Mouse (Mus musculus) midbrain, embryonic 15.5 days (tissue): Measurements from ENCODE around the gene Thbs2. TPM values are rescaled to one million over a fixed set of nuclear protein-coding genes. Genes with fewer than 3 reads are reported as not detected.

ENCODE experiments used
- ATAC-seq: fragments of 200-750 bp; cut with Nextera tagmentation; replicated peaks from 2 replicates; pipeline ENCODE4 v1.8.0; 2017; ENCODE audit warnings: moderate TSS enrichment
- H3K27ac ChIP-seq: fragments of 300-500 bp; sonication (generic); 2 replicates; pipeline ENCODE4 v1.5.1; 2015; ENCODE audit warnings: mild to moderate bottlenecking, inconsistent platforms
- H3K27me3 ChIP-seq: fragments of 300-500 bp; sonication (generic); replicated peaks from 2 replicates; pipeline ENCODE4 v1.6.1; 2015; ENCODE audit warnings: inconsistent platforms
- H3K36me3 ChIP-seq: fragments of 300-500 bp; sonication (generic); replicated peaks from 2 replicates; pipeline ENCODE4 v1.6.1; 2015; ENCODE audit warnings: inconsistent platforms
- H3K4me1 ChIP-seq: fragments of 300-500 bp; sonication (generic); 2 replicates; pipeline ENCODE4 v1.6.1; 2015; ENCODE audit warnings: inconsistent platforms
- H3K4me2 ChIP-seq: fragments of 300-500 bp; sonication (generic); 2 replicates; pipeline ENCODE4 v1.6.1; 2015; ENCODE audit warnings: inconsistent platforms, mild to moderate bottlenecking, moderate library complexity
- H3K4me3 ChIP-seq: fragments of 300-500 bp; sonication (generic); 2 replicates; pipeline ENCODE4 v1.5.1; 2015; ENCODE audit warnings: mild to moderate bottlenecking, inconsistent platforms
- H3K9ac ChIP-seq: fragments of 300-500 bp; sonication (generic); 2 replicates; pipeline ENCODE4 v1.6.1; 2015; ENCODE audit warnings: mild to moderate bottlenecking, inconsistent platforms
- H3K9me3 ChIP-seq: fragments of 300-500 bp; sonication (generic); 2 replicates; pipeline ENCODE4 v1.6.1; 2016; ENCODE audit warnings: inconsistent platforms
- WGBS: fragments of 180-500 bp; shearing (Covaris S2); methylation state at CpG from one replicate; pipeline ENCODE4 v1.1.7; 2015; ENCODE audit warnings: mixed read lengths; 5-methylcytosine and 5-hydroxymethylcytosine counted together
- polyA plus RNA-seq: library from polyadenylated mRNA; unstranded; fragments of >200 nt; fragmentation: Nextera tagmentation; extraction: Ambion mirVana; gene quantifications from 2 replicates; pipeline ENCODE4 v1.2.1, GENCODE M21; 2015

Thbs2 gene
- polyA plus RNA-seq, 1 experiment from 2014 or later: 2.6 TPM

DNA sequence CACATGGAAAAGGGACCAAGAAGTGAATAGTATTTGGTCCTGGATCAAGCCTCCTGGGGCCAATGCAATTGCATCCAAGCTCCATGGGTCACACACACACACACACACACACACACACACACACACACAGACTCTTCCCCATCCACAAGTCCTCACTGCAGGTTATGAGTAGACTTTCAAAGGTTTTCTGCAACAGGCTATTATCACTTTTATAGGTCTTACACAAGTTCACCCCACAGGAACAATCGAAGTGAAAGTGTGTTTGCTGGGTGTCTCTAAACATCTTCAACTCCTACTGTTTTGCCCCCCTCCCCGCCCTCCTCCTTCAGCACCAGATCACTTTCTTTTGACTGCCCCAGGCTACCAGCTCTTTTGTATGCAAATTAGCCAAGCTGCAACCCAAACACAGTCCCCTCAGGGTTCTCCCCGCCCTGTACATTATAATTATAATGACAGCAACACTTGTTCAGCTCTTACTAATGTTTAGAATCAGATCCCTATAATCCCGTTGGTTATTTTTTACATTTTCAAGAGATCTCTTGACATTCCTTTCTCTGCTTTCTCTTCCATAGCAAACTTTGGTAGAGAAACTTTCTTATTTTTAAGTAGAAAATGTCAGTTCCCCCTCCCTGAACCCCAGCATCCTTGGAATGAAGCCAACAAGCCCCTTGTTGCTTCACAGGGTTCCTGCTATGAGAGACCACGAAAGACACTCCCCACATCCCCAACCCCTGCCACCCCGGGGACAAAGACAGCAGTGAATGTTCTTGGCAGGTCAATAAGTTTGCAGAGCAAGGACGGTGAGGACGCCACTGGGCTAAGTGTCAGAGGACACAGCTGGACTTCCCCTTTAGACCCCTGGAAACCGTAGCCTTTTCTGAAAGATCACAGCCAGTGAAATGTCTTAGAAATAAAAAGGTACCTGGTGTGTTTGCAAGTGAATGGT, 714 bp downstream of the Thbs2 start:
- Histone ChIP-seq H3K36me3 (no peaks in the 10 kb centered on the region), H3K9me3 (no peaks in the 10 kb centered on the region), H3K27ac (no peak overlapping the region), H3K4me1 (peaks cover 13% of the 10 kb centered on the region), H3K4me2 (peak overlapping the region; percentile 47), H3K4me3 (peak overlapping the region; percentile 22), H3K27me3 (no peaks in the 10 kb centered on the region), H3K9ac (peak overlapping the region; percentile 38; the same call in 1 of the 2 replicates)
- WGBS: 2% methylated on average over 9 of the region's 9 CpGs
- ATAC-seq: peak; percentile 18

DNA sequence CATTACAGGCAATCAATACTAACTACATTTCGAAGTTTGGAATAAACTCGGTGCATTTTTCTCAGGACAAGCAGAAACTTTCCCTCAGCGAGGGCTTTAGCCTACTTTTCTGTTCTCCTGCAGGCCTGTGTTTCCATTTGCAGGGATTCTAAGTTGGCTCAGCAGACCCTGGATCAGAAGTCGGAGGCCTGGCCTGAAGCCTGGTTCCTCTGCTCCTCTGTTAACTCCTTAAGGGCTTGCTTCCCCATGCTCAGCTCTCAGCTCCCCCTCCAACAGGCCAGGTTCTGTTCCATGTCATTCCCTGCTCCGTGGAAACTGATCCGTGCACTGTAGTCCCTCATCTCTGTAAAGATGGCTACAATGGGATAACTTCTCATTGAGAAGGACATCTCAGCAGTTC, 2.1 kb downstream of the Thbs2 start:
- no peaks in the 10 kb centered on the region for H3K9me3 ChIP-seq
- H3K27ac ChIP-seq: no peak overlapping the region
- no peak overlapping the region for H3K9ac ChIP-seq
- H3K4me2 ChIP-seq: no peak overlapping the region
- no peak overlapping the region for H3K4me3 ChIP-seq
- peaks cover 13% of the 10 kb centered on the region for H3K4me1 ChIP-seq
- no peaks in the 10 kb centered on the region for H3K36me3 ChIP-seq
- H3K27me3 ChIP-seq: no peaks in the 10 kb centered on the region
- WGBS: 69% methylated on average over 6 of the region's 6 CpGs
- ATAC-seq: no peak

DNA sequence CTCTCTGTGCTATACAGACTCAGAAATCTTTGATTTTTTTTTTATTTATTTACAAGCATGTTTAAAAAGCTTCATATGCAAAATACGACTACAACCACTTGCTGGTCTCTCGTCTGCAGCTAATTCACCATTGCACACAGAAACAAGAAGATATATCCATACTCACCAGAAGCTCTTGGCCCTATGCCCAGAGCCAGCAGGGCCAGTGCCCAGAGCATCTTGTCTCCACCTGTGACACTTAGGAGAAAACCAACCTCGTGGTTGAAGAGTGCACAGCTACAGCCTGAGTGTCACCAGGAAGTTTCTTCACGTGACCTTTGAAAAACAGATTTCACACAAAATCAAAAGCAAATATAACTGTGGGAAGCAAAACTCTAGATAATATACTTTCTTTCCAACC, 2.8 kb downstream of the Thbs2 start:
- no peak overlapping the region for H3K9ac ChIP-seq
- H3K27ac ChIP-seq: no peak overlapping the region
- WGBS: 57% methylated on average over 4 of the region's 4 CpGs
- no peak overlapping the region for H3K4me3 ChIP-seq
- H3K9me3 ChIP-seq: no peaks in the 10 kb centered on the region
- H3K4me2 ChIP-seq: no peak overlapping the region
- no peak for ATAC-seq
- no peaks in the 10 kb centered on the region for H3K27me3 ChIP-seq
- no peaks in the 10 kb centered on the region for H3K36me3 ChIP-seq
- H3K4me1 ChIP-seq: peaks cover 13% of the 10 kb centered on the region

DNA sequence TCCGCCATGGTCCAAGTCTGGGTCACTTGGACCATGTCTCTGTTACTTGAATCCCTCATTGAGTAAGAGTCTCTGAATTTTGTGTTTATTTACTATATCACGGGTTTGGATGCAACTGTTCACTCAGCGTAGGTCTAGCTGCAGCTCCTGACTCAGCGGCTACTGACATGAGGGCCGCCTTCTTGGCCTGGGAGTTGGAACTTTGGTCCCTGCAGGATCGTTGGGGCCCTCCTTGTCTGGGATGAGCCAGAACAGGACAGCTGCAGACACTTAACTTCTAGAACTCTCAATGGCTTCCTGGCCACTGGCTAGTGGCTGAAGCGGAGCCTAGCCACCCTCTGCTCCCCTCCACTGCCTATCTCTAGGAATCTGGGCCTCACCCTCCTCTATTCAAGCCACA, 11.2 kb downstream of the Thbs2 start:
- Histone ChIP-seq H3K27me3 (no peaks in the 10 kb centered on the region), H3K9ac (no peak overlapping the region), H3K9me3 (no peaks in the 10 kb centered on the region), H3K4me3 (no peak overlapping the region), H3K36me3 (no peaks in the 10 kb centered on the region), H3K27ac (no peak overlapping the region), H3K4me2 (no peak overlapping the region), H3K4me1 (no peaks in the 10 kb centered on the region)
- ATAC-seq: no peak
- 91% methylated on average over 7 of the region's 7 CpGs for WGBS

DNA sequence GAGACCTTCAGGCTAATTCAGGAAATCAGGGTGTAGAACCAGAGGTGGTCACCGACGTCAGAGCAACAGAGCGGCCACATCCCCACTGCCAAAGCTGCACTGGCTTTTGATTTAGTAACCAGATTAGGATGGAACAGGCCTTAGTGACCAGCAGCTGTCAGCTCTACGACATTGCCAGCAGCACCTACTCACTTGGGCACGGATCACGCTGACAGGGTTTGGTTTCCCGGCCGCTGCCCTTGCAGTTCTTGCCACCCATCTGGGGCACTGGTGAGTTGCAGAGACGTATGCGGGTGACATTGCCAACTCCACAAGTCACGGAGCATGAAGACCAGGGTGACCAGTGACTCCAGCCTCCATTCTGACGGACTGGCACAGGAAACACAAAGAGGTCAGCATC, 13.0 kb downstream of the Thbs2 start:
- Histone ChIP-seq H3K9ac (no peak overlapping the region), H3K27me3 (no peaks in the 10 kb centered on the region), H3K27ac (no peak overlapping the region), H3K4me2 (no peak overlapping the region), H3K4me3 (no peak overlapping the region), H3K9me3 (no peaks in the 10 kb centered on the region), H3K4me1 (no peaks in the 10 kb centered on the region), H3K36me3 (no peaks in the 10 kb centered on the region)
- WGBS: 87% methylated on average over 12 of the region's 12 CpGs
- no peak for ATAC-seq

DNA sequence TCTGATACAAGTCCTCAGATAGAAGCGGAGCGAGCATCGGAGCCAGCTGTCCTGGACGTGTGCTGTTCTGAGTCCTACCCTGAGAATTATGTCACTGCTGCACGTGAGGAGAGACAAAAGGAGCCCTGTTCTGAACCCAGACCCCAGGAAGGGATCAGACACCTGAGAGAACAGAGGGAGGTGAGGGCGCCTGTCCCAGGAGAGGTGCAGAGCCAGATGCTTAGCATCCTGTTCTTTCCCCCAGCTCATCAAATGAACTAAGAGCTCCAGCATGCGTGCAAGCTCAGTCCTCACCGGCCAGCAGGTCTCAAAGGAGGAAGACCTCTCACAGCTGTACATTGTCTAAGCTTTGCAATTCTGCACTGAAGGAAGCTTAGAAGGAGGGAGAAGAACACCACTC, 16.8 kb downstream of the Thbs2 start:
- Histone ChIP-seq H3K4me2 (no peak overlapping the region), H3K27me3 (no peaks in the 10 kb centered on the region), H3K4me1 (peaks cover 3% of the 10 kb centered on the region; the same call in 1 of the 2 replicates), H3K36me3 (no peaks in the 10 kb centered on the region), H3K9ac (no peak overlapping the region), H3K4me3 (no peak overlapping the region), H3K9me3 (no peaks in the 10 kb centered on the region), H3K27ac (no peak overlapping the region)
- WGBS: 77% methylated on average over 8 of the region's 8 CpGs
- no peak for ATAC-seq

DNA sequence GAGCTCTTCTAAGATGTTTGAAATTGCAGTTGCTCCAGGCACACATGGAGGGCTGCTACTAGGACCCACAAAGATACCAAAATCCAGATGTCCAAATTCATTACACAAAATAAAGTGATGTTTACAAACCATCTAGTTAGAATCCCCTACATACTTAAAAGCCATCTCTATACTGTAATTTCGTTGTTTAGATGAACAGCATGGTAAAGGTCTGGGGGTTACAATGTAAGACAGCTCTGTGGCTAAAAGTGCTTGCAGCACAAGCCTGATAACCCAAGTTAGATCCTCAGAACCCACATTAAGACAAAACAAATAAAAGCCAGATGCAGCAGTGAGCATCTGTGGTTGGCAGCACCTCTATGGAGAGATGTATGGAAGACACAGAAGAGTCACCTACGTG, 18.5 kb downstream of the Thbs2 start:
- no peaks in the 10 kb centered on the region for H3K36me3 ChIP-seq
- 88% methylated on average over 2 of the region's 2 CpGs for WGBS
- no peak overlapping the region for H3K4me2 ChIP-seq
- H3K9me3 ChIP-seq: no peaks in the 10 kb centered on the region
- no peak overlapping the region for H3K9ac ChIP-seq
- peaks cover 3% of the 10 kb centered on the region; the same call in 1 of the 2 replicates for H3K4me1 ChIP-seq
- H3K27ac ChIP-seq: no peak overlapping the region
- no peak for ATAC-seq
- no peak overlapping the region for H3K4me3 ChIP-seq
- H3K27me3 ChIP-seq: no peaks in the 10 kb centered on the region

DNA sequence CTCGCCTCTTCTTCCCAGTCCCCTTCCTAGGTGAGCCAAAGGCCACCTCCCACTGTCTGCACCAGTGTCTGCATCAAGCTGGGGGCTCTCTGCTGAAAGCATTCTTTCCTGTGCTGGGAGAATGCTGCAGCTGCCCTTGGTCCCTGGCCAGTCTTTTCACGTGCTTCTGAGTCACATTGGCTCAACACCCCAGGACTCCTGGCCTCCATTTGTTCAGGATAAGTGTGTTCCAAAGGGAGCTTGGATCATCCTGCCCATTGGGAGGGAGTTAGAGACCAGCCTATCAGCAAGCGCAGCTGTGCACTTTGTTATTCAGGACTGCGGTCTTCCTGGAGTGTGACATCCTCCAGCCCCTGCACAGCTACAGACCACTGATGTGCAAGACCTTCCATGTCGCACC, 21.6 kb downstream of the Thbs2 start:
- peak; percentile 54; the same call in 1 of the 2 replicates for ATAC-seq
- H3K4me2 ChIP-seq: no peak overlapping the region
- no peak overlapping the region for H3K4me3 ChIP-seq
- H3K9me3 ChIP-seq: no peaks in the 10 kb centered on the region
- H3K9ac ChIP-seq: no peak overlapping the region
- WGBS: 39% methylated on average over 5 of the region's 5 CpGs
- H3K27ac ChIP-seq: no peak overlapping the region
- H3K27me3 ChIP-seq: no peaks in the 10 kb centered on the region
- H3K4me1 ChIP-seq: peaks cover 3% of the 10 kb centered on the region; the same call in 1 of the 2 replicates
- no peaks in the 10 kb centered on the region for H3K36me3 ChIP-seq

DNA sequence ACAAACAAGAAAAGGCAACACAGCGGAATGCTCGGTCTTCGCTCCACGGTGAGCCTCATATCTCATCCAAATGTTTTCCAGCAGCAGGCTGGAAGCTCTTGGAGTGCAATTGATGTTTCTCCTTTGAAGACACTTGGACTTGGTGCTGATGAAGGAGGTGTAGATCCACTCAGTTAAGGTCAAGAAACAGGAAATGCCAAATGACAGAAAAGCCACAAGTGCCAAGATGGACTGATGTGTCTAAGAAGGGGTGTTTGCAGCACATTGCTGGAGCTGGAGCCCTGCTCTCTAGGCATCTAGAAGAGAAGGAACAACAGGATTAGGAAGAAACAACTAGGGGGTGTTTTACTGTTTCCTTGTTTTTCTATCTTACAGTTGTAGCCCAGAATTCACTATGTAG, 26.8 kb downstream of the Thbs2 start:
- 85% methylated on average over 4 of the region's 4 CpGs for WGBS
- no peak for ATAC-seq
- H3K36me3 ChIP-seq: no peaks in the 10 kb centered on the region
- H3K27ac ChIP-seq: no peak overlapping the region
- H3K9ac ChIP-seq: no peak overlapping the region
- H3K4me3 ChIP-seq: no peak overlapping the region
- no peak overlapping the region for H3K4me2 ChIP-seq
- H3K27me3 ChIP-seq: no peaks in the 10 kb centered on the region
- peaks cover under 1% of the 10 kb centered on the region; the same call in 1 of the 2 replicates for H3K4me1 ChIP-seq
- H3K9me3 ChIP-seq: no peaks in the 10 kb centered on the region

DNA sequence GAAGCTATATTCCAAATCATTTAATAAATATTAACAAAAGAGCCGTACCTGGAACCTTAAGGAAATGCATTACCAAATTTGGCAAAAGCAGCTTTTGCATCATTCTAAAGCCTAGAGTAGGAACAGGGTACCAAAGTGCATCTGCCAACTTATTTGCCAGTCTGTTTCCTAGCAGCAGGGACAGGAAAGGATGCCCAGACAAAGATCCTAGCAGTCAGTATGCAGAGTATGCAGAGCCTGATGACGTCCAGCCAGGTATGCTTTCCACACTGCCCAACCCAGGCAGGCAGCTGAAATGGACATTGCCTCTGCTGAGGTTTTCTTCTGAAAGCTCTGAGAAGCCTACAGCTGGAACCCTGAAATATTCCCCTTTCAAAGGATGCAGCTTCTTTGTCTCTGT, 27.6 kb downstream of the Thbs2 start:
- no peak overlapping the region for H3K4me2 ChIP-seq
- no peak for ATAC-seq
- no peak overlapping the region for H3K4me3 ChIP-seq
- H3K9ac ChIP-seq: no peak overlapping the region
- H3K27me3 ChIP-seq: no peaks in the 10 kb centered on the region
- H3K4me1 ChIP-seq: no peaks in the 10 kb centered on the region
- H3K36me3 ChIP-seq: no peaks in the 10 kb centered on the region
- H3K27ac ChIP-seq: no peak overlapping the region
- WGBS: 83% methylated on average over 2 of the region's 2 CpGs
- H3K9me3 ChIP-seq: no peaks in the 10 kb centered on the region

DNA sequence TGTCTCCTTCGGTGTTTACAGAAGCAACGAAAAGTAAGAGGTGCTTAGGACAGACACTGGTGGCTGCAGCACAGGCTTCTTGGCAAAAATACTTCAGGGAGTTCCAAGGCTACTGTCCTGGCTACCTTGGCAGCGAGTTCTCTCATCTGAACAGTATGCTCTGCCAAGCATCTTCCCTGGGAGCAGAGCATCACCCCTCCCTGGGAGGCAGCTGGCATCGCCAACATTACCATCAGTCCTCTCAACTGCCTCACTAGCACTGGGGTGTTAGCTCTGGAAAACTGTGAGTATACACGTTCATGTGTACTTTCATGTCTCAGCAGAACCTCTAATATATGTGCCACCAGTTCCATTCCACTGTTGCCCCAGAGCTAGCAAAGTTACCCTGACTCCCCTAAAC, 30.7 kb downstream of the Thbs2 start:
- 88% methylated on average over 5 of the region's 5 CpGs for WGBS
- no peaks in the 10 kb centered on the region for H3K4me1 ChIP-seq

DNA sequence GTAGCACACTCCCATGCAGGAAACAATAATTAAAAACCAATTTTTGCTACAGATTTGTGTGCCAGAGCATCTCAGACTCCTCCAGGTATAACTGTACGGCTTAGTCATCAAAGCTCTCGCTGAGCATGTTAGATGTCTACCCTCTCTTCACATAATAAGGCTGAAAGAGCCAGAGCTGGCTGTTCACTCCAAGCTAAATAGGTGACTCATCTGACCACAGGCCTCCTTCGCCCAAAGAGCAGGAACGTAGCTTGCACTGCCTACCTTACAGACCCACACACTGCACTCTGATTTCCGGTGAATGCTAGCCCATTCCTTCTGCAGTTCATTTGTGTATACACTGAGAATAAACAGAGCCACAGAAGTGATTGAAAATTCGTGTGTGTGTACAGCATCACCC, 31.6 kb downstream of the Thbs2 start:
- Histone ChIP-seq H3K27ac (no peak overlapping the region), H3K36me3 (no peaks in the 10 kb centered on the region), H3K9me3 (no peaks in the 10 kb centered on the region), H3K27me3 (no peaks in the 10 kb centered on the region), H3K9ac (no peak overlapping the region), H3K4me3 (no peak overlapping the region), H3K4me1 (no peaks in the 10 kb centered on the region), H3K4me2 (no peak overlapping the region)
- ATAC-seq: no peak
- 85% methylated on average over 6 of the region's 6 CpGs for WGBS

More for the DNA sequence above, 30.7 kb downstream of the Thbs2 start:
- no peak for ATAC-seq
- no peak overlapping the region for H3K9ac ChIP-seq
- H3K27ac ChIP-seq: no peak overlapping the region
- H3K4me2 ChIP-seq: no peak overlapping the region
- H3K27me3 ChIP-seq: no peaks in the 10 kb centered on the region
- no peak overlapping the region for H3K4me3 ChIP-seq
- no peaks in the 10 kb centered on the region for H3K9me3 ChIP-seq
- no peaks in the 10 kb centered on the region for H3K36me3 ChIP-seq

DNA sequence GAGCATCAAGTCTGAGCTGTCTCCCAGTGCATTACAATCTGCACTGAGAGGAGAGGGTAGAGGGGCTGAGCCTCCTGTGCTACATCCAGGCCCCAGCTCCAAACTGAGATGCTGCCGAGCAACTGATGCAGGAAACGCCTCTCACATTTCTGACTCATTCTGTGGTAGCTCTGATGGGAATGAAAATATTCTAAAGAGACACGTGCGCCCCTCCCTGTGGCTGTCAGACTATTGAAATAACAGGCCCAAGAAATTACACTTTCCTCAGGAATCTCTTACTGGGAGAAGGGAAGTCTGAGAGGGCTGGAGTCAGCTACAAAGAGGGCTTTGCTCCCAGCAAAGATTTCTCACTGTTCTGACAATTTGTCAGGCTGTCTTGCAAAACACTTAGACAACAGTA, 34.3 kb downstream of the Thbs2 start:
- no peak overlapping the region for H3K4me2 ChIP-seq
- no peak for ATAC-seq
- no peak overlapping the region for H3K9ac ChIP-seq
- no peaks in the 10 kb centered on the region for H3K36me3 ChIP-seq
- H3K9me3 ChIP-seq: no peaks in the 10 kb centered on the region
- H3K27ac ChIP-seq: no peak overlapping the region
- no peaks in the 10 kb centered on the region for H3K27me3 ChIP-seq
- H3K4me1 ChIP-seq: no peaks in the 10 kb centered on the region
- H3K4me3 ChIP-seq: no peak overlapping the region
- WGBS: 81% methylated on average over 4 of the region's 4 CpGs
